Mouse (Mus musculus) megakaryocyte, embryonic 14.5 days (primary cell): ENCODE results near the gene Olfr826.

Source experiments
- FLI1 ChIP-seq: IDR thresholded peaks from 2 replicates; pipeline ENCODE4 v1.6.1; 2012; ENCODE audit warnings: low read length, inconsistent platforms, mixed read lengths
- GATA1 ChIP-seq: IDR thresholded peaks from 3 replicates; pipeline ENCODE4 v1.6.1; 2012; ENCODE audit warnings: mixed read lengths, low read length, inconsistent platforms, borderline replicate concordance

- TF ChIP-seq GATA1 (no peak), FLI1 (no peak)
Observed at GRCm38 (mm10) chr10:130144121-130144520, 39.9 kb downstream of the Olfr826 start.
